In the genomic region with DNA sequence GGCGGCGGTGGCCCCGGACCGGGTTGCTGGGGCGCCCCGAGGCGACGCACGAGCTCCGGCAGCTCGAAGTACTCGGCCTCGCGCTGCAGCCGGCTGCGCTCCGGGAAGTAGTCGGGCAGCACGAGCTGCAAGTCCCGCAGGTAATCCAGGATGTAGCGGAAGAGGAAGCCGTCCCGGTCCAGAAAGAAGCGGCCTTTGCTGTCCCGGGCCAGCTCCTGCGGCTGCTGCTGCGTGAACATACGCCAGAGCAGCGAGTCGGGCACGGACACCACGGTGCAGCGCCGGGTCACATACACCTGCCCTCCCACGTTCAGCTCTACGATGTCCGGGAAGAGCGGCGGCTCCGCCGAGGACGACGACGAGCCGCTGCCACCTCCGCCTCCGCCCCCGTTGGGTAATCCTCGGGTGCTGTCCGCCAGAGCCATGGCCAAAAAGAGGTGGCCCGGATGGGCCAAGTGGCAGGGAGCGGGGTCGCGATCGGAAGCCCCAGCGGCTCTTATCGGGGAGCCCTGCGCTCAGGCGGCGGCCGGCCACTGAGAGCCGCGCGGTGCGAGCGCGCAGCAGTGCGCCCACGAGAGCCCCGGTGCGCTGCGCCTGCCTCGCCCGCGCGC, we compare ENCODE assay signal across 8 mouse cellular contexts. TPM values are rescaled to one million over a fixed set of nuclear protein-coding genes. Genes with fewer than 3 reads are reported as not detected.
DNase-seq lines count a peak whose midpoint lies in the region; ATAC-seq and TF ChIP-seq lines count a peak whose summit lies in the region.

No protein-coding gene starts in this region.

- no peak for TF ChIP-seq RAD21 in CH12.LX (IDR thresholded peaks at IDR 0.05; ENCODE audit: low read depth, low read length)

- dilution Hi-C loops in CH12.LX (cut with MboI; ENCODE audit: extremely low pct_ligation_motif_present, extremely low pct_unique_long_range_greater_than_20kb, low sequenced_read_pairs), result loop anchor here (25.0 kb wide), 1 partner anchor 170 kb away; no protein-coding TSS in a partner anchor

- H3K79me2 ChIP-seq in CH12.LX (replicated peaks; ENCODE audit: control insufficient read depth, extremely low read depth, insufficient read depth, poor library complexity, severe bottlenecking), result peaks cover 30% of the 10 kb centered on the region

- H3K27me3 ChIP-seq in CH12.LX (replicated peaks), result no peaks in the 10 kb centered on the region
- H3K27me3 ChIP-seq in heart, embryonic 13.5 days (replicated peaks), result no peaks in the 10 kb centered on the region
- H3K27me3 ChIP-seq in kidney, embryonic 15.5 days, result no peaks in the 10 kb centered on the region
- no peaks in the 10 kb centered on the region for H3K27me3 ChIP-seq in limb, embryonic 15.5 days

- TF ChIP-seq EP300 in CH12.LX (IDR thresholded peaks at IDR 0.05; ENCODE audit: low read length), result no peak

- no peak for ATAC-seq in heart, embryonic 13.5 days (ENCODE audit: extremely low read depth, insufficient number of reproducible peaks, low FRiP score, low TSS enrichment)
- peak; percentile 35; the same call in 1 of the 2 replicates for ATAC-seq in kidney, embryonic 15.5 days (replicated peaks; ENCODE audit: low FRiP score)
- ATAC-seq in limb, embryonic 15.5 days (ENCODE audit: insufficient number of reproducible peaks, low FRiP score, low TSS enrichment, low read depth), result peak; percentile 31

- peaks cover 0 to 17% of the 10 kb centered on the region in 2 experiments; a peak in 2 of 4 replicates for H3K4me1 ChIP-seq in CH12.LX (ENCODE audit: control insufficient read depth in 1 of 2, insufficient read depth in 2 of 2)
- H3K4me1 ChIP-seq in heart, embryonic 13.5 days, result peaks cover 20% of the 10 kb centered on the region
- H3K4me1 ChIP-seq in kidney, embryonic 15.5 days, result peaks cover 25% of the 10 kb centered on the region
- H3K4me1 ChIP-seq in limb, embryonic 15.5 days, result peaks cover 13% of the 10 kb centered on the region; the same call in 1 of the 2 replicates

- WGBS in heart, embryonic 13.5 days, result under 1% methylated on average over 72 of the region's 76 CpGs
- WGBS in kidney, embryonic 15.5 days, result under 1% methylated on average over 62 of the region's 76 CpGs
- under 1% methylated on average over 75 of the region's 76 CpGs for WGBS in limb, embryonic 15.5 days

- TF ChIP-seq POLR2A in CH12.LX (IDR thresholded peaks at IDR 0.05; ENCODE audit: low read depth, low read length), result peak; percentile 99

- H3K9ac ChIP-seq in CH12.LX (ENCODE audit: insufficient read depth, low read depth), result peak overlapping the region; percentile 79
- peak overlapping the region; percentile 88 for H3K9ac ChIP-seq in heart, embryonic 13.5 days
- peak overlapping the region; percentile 74 for H3K9ac ChIP-seq in kidney, embryonic 15.5 days
- peak overlapping the region; percentile 76 for H3K9ac ChIP-seq in limb, embryonic 15.5 days

- H3K27ac ChIP-seq in CH12.LX (ENCODE audit: insufficient read depth, low read depth), result peak overlapping the region; percentile 89
- peak overlapping the region; percentile 82 for H3K27ac ChIP-seq in heart, embryonic 13.5 days (replicated peaks)
- peak overlapping the region; percentile 91 for H3K27ac ChIP-seq in kidney, embryonic 15.5 days
- H3K27ac ChIP-seq in limb, embryonic 15.5 days, result peak overlapping the region; percentile 95

- in situ Hi-C loops in CH12.LX (cut with MboI; ENCODE audit: low pct_ligation_motif_present, low pct_unique_long_range_greater_than_20kb, low sequenced_read_pairs), result loop anchor here (5.0 to 25.0 kb wide), 3 partner anchors 75 to 470 kb away; no protein-coding TSS in a partner anchor

- DNase-seq in CH12.LX (ENCODE audit: extremely low read depth) (peak; percentile 47), MN1 (ENCODE audit: low spot score) (peak; percentile 7)
- peak; percentile 73 for DNase-seq in embryo, embryonic 9.5 days (ENCODE audit: extremely low spot score)
- peak; percentile 53 to 61 for DNase-seq in right cerebral cortex, postnatal 10 days (ENCODE audit: low spot score in 2 of 2)
- DNase-seq in retina, embryonic 14.5 days (ENCODE audit: low spot score), result no peak

- H3K9me3 ChIP-seq in CH12.LX (replicated peaks; ENCODE audit: low read length), result no peaks in the 10 kb centered on the region
- H3K9me3 ChIP-seq in heart, embryonic 13.5 days, result no peaks in the 10 kb centered on the region
- no peaks in the 10 kb centered on the region for H3K9me3 ChIP-seq in kidney, embryonic 15.5 days (replicated peaks)
- no peaks in the 10 kb centered on the region for H3K9me3 ChIP-seq in limb, embryonic 15.5 days

- H3K36me3 ChIP-seq in CH12.LX (replicated peaks in 1 of 2; ENCODE audit: control insufficient read depth in 1 of 2, insufficient read depth in 1 of 2, low read length in 1 of 2), result peaks cover 0 to 3% of the 10 kb centered on the region in 2 experiments
- H3K36me3 ChIP-seq in heart, embryonic 13.5 days, result no peaks in the 10 kb centered on the region
- H3K36me3 ChIP-seq in kidney, embryonic 15.5 days, result no peaks in the 10 kb centered on the region
- no peaks in the 10 kb centered on the region for H3K36me3 ChIP-seq in limb, embryonic 15.5 days

- H3K4me2 ChIP-seq in CH12.LX (ENCODE audit: insufficient read depth, low read depth, poor library complexity, severe bottlenecking), result peak overlapping the region; percentile 13; the same call in 1 of the 2 replicates
- peak overlapping the region; percentile 98 for H3K4me2 ChIP-seq in heart, embryonic 13.5 days
- H3K4me2 ChIP-seq in kidney, embryonic 15.5 days, result peak overlapping the region; percentile 98
- H3K4me2 ChIP-seq in limb, embryonic 15.5 days, result peak overlapping the region; percentile 87

- H3K4me3 ChIP-seq in CH12.LX (replicated peaks in 1 of 3; ENCODE audit: low read depth in 2 of 3, low read length in 2 of 3, poor library complexity in 1 of 3), result peak overlapping the region; percentile 70 to 82 (median 73)
- H3K4me3 ChIP-seq in heart, embryonic 13.5 days, result peak overlapping the region; percentile 68
- H3K4me3 ChIP-seq in kidney, embryonic 15.5 days (replicated peaks), result peak overlapping the region; percentile 77
- H3K4me3 ChIP-seq in limb, embryonic 15.5 days, result peak overlapping the region; percentile 78

- TF ChIP-seq CTCF in CH12.LX (conservative IDR thresholded peaks at IDR 0.05 in 1 of 2, IDR thresholded peaks at IDR 0.05 in 1 of 2; ENCODE audit: low read depth in 2 of 2, low read length in 2 of 2), result no peak

TF ChIP-seq in CH12.LX, 34 proteins besides CTCF, POLR2A, EP300 and RAD21:
- TF ChIP-seq NELFE (IDR thresholded peaks at IDR 0.05; ENCODE audit: low read depth, low read length) (peak; percentile 95), CHD1 (IDR thresholded peaks at IDR 0.05; ENCODE audit: low read depth, low read length) (no peak), MAFK (IDR thresholded peaks at IDR 0.05; ENCODE audit: insufficient replicate concordance, low read length) (no peak), KAT2A (IDR thresholded peaks at IDR 0.05; ENCODE audit: insufficient replicate concordance, low read length) (no peak), HCFC1 (IDR thresholded peaks at IDR 0.05; ENCODE audit: low read depth, low read length) (no peak), BHLHE40 (IDR thresholded peaks at IDR 0.05; ENCODE audit: low read depth, low read length) (no peak), ZMIZ1 (IDR thresholded peaks at IDR 0.05; ENCODE audit: low read depth, low read length) (peak; percentile 99), ETS1 (conservative IDR thresholded peaks at IDR 0.05; ENCODE audit: low read depth, low read length) (no peak), GABPA (IDR thresholded peaks at IDR 0.05; ENCODE audit: insufficient replicate concordance, low read depth, low read length) (no peak), TCF12 (IDR thresholded peaks at IDR 0.05; ENCODE audit: low read depth, low read length) (peak; percentile 82; the same call in 1 of the 2 replicates), TBP (conservative IDR thresholded peaks at IDR 0.05; ENCODE audit: low read depth, low read length) (no peak), MXI1 (IDR thresholded peaks at IDR 0.05; ENCODE audit: low read depth, low read length) (peak; percentile 10; the same call in 1 of the 2 replicates), IRF4 (IDR thresholded peaks at IDR 0.05; ENCODE audit: low read depth, low read length) (no peak), UBTF (IDR thresholded peaks at IDR 0.05; ENCODE audit: low read depth, low read length) (peak; percentile 4; the same call in 1 of the 2 replicates), ZNF384 (IDR thresholded peaks at IDR 0.05; ENCODE audit: low read depth, low read length) (no peak), PAX5 (IDR thresholded peaks at IDR 0.05; ENCODE audit: low read length) (no peak), ZKSCAN1 (IDR thresholded peaks at IDR 0.05; ENCODE audit: borderline replicate concordance, low read depth, low read length) (no peak)

RNA-seq across cellular contexts. Expression of a gene that starts 0.3 kb away (rescaled TPM):
- 29.8 and 35.4 TPM in 2 replicates for total RNA-seq in CH12.LX (2012; rRNA removed)
- 21.8 and 23.5 TPM in 2 replicates for total RNA-seq in CH12.LX (2014; rRNA removed)
- polyA plus RNA-seq in CH12.LX (2012; ENCODE audit: insufficient read length, low read depth), result 17.5 and 21.4 TPM in 2 replicates
- polyA plus RNA-seq in heart, embryonic 13.5 days (2015; fragmentation: Nextera tagmentation; extraction: Ambion mirVana), result 3.8 and 6.9 TPM in 2 replicates
- 11.0 and 11.2 TPM in 2 replicates for polyA plus RNA-seq in kidney, embryonic 15.5 days (2015; fragmentation: Nextera tagmentation; extraction: Ambion mirVana)
- 34.5 and 50.6 TPM in 2 replicates for polyA plus RNA-seq in limb, embryonic 15.5 days (2015; fragmentation: Nextera tagmentation; extraction: Ambion mirVana)

Comparison
In these comparisons a context has a peak if more than half of its experiments do, and no peak if none do; other contexts are left out.
1. H3K4me2 ChIP-seq: peak in every context shown above with its lines; median percentile 98 in heart, embryonic 13.5 days; 98 in kidney, embryonic 15.5 days; 87 in limb, embryonic 15.5 days; 13 in CH12.LX.